Mouse (Mus musculus): ENCODE results near the gene Lrp5.

The Lrp5 gene

GRCm38 (mm10) chr19:3556169-3556827 is 130.1 kb downstream of the Lrp5 start:
- DNase-seq (ENCODE audit: low spot score): no peak

GRCm38 (mm10) chr19:3554785-3555184 is 131.6 kb downstream of the Lrp5 start:
- no peak for DNase-seq (ENCODE audit: low spot score)

GRCm38 (mm10) chr19:3551573-3552159 is 134.7 kb downstream of the Lrp5 start:
- no peak for DNase-seq (ENCODE audit: low spot score)

- DNase-seq (ENCODE audit: low spot score): no peak
These were observed 136.3 kb downstream of the Lrp5 start for GRCm38 (mm10) chr19:3550101-3550500.

GRCm38 (mm10) chr19:3549263-3549662 is 137.1 kb downstream of the Lrp5 start:
- DNase-seq (ENCODE audit: low spot score): no peak

GRCm38 (mm10) chr19:3548311-3548710 is 138.1 kb downstream of the Lrp5 start:
- DNase-seq (ENCODE audit: low spot score): no peak

GRCm38 (mm10) chr19:3544995-3545394 is 141.4 kb downstream of the Lrp5 start:
- DNase-seq (ENCODE audit: low spot score): no peak

GRCm38 (mm10) chr19:3542591-3542990 is 143.8 kb downstream of the Lrp5 start:
- no peak for DNase-seq (ENCODE audit: low spot score)

GRCm38 (mm10) chr19:3540997-3541396 is 145.4 kb downstream of the Lrp5 start:
- DNase-seq (ENCODE audit: low spot score): no peak

GRCm38 (mm10) chr19:3540254-3540653 is 146.1 kb downstream of the Lrp5 start:
- no peak for DNase-seq (ENCODE audit: low spot score)

GRCm38 (mm10) chr19:3539456-3539855 is 146.9 kb downstream of the Lrp5 start:
- DNase-seq (ENCODE audit: low spot score): no peak

- no peak for DNase-seq (ENCODE audit: low spot score)
These were observed 148.7 kb downstream of the Lrp5 start for GRCm38 (mm10) chr19:3537658-3538057.

- no peak for DNase-seq (ENCODE audit: low spot score)
These were observed 151.4 kb downstream of the Lrp5 start for GRCm38 (mm10) chr19:3534945-3535344.
